Mouse (Mus musculus) small intestine, adult 2 months (tissue): ENCODE measurements around the gene Vps54.

ENCODE experiments used
- CTCF ChIP-seq: fragments of 200-500 bp; IDR thresholded peaks from 2 replicates; pipeline ENCODE4 v1.5.1; 2012; ENCODE audit warnings: low read depth, mild to moderate bottlenecking, control low read depth, inconsistent platforms, low read length, moderate library complexity, mixed read lengths; ENCODE audit not compliant: insufficient replicate concordance, insufficient read length; ENCODE audit errors: extremely low read depth
- POLR2A ChIP-seq: fragments of 200-500 bp; IDR thresholded peaks from 2 replicates; pipeline ENCODE4 v1.6.1; 2012; ENCODE audit warnings: low read depth, mild to moderate bottlenecking, control low read depth, inconsistent platforms, low read length, moderate library complexity

GRCm38 (mm10) chr11:21238279-21239020, 631 bp upstream of the Vps54 start:
- TF ChIP-seq CTCF (no peak), POLR2A (peak; percentile 46; the same call in 1 of the 2 replicates)
